Mouse (Mus musculus) neural tube, embryonic 14.5 days (tissue): Measurements from ENCODE around the gene Gm45618. TPM values are rescaled to one million over a fixed set of nuclear protein-coding genes. Genes with fewer than 3 reads are reported as not detected.
"Not testable (repeated sequence)": the region's sequence is repeated elsewhere in the genome, so short reads cannot be mapped to it uniquely, and the experiment has no call there.

Experiments
- ATAC-seq: fragments of 200-750 bp; cut with Nextera tagmentation; 2 replicates; pipeline ENCODE4 v1.8.0; 2017; ENCODE audit warnings: low read depth, mild to moderate bottlenecking, moderate TSS enrichment, moderate library complexity
- H3K27ac ChIP-seq: fragments of 300-500 bp; sonication (generic); 2 replicates; pipeline ENCODE4 v1.5.1; 2014; ENCODE audit warnings: low read depth, mild to moderate bottlenecking, control low read depth, low read length, moderate library complexity, mixed read lengths
- H3K27me3 ChIP-seq: fragments of 300-500 bp; sonication (generic); 2 replicates; pipeline ENCODE4 v1.6.1; 2014; ENCODE audit warnings: low read length; ENCODE audit not compliant: control insufficient read depth, insufficient read depth
- H3K36me3 ChIP-seq: fragments of 300-500 bp; sonication (generic); 2 replicates; pipeline ENCODE4 v1.6.1; 2014; ENCODE audit warnings: low read length, mixed read lengths; ENCODE audit not compliant: control insufficient read depth, insufficient read depth
- H3K4me1 ChIP-seq: fragments of 300-500 bp; sonication (generic); 2 replicates; pipeline ENCODE4 v1.6.1; 2014; ENCODE audit warnings: low read length; ENCODE audit not compliant: control insufficient read depth, insufficient read depth
- H3K4me2 ChIP-seq: fragments of 300-500 bp; sonication (generic); 2 replicates; pipeline ENCODE4 v1.6.1; 2014; ENCODE audit warnings: mild to moderate bottlenecking, low read depth, low read length, control low read depth
- H3K4me3 ChIP-seq: fragments of 300-500 bp; sonication (generic); 2 replicates; pipeline ENCODE4 v1.5.1; 2014; ENCODE audit warnings: low read depth, low read length, control low read depth, mixed read lengths
- H3K9ac ChIP-seq: fragments of 300-500 bp; sonication (generic); replicated peaks from 2 replicates; pipeline ENCODE4 v1.6.1; 2014; ENCODE audit warnings: low read depth, mild to moderate bottlenecking, control low read depth, low read length, mixed read lengths
- H3K9me3 ChIP-seq: fragments of 300-500 bp; sonication (generic); 2 replicates; pipeline ENCODE4 v1.6.1; 2016; ENCODE audit warnings: low read length; ENCODE audit not compliant: control insufficient read depth
- WGBS: fragments of 180-500 bp; shearing (Covaris S2); extraction: QIAGEN DNeasy Blood & Tissue Kit; methylation state at CpG from one replicate; pipeline ENCODE4 v1.1.7; 2014; 5-methylcytosine and 5-hydroxymethylcytosine counted together
- polyA plus RNA-seq: library from polyadenylated mRNA; unstranded; fragments of >200 nt; fragmentation: Nextera tagmentation; extraction: Ambion mirVana; gene quantifications from 2 replicates; pipeline ENCODE4 v1.2.1, GENCODE M21; 2014

Gene Gm45618
- polyA plus RNA-seq, 1 experiment from 2014 or later = not detected

DNA sequence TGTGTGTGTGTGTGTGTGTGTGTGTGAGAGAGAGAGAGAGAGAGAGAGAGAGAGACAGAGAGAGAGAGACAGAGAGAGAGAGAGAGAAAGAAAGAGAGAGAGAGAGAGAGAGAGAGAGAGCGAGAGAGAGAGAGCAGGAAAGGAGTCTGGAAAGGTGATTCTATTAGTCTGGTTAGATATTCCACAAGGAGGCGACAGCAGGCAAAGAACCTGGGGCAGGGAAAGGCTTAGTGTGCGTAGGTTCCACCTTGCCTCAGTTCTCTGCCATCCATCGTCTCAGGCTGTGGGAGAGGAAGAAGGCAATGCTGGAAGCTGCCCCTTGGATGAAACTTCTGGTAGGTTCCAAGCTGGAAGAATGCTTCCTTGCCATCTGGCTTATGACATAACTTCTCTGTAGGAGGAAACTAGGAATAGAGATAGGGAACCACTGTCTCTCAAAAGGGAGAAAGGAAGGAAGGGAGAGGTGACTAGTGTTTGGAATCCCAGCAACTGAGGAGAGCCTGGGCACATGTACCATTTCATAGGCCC is 24.9 kb upstream of the Gm45618 start:
- no peaks in the 10 kb centered on the region for H3K36me3 ChIP-seq
- H3K9me3 ChIP-seq = no peaks in the 10 kb centered on the region
- H3K4me3 ChIP-seq = no peak overlapping the region
- no peak overlapping the region for H3K4me2 ChIP-seq
- 58% methylated on average over 4 of the region's 4 CpGs for WGBS
- H3K27me3 ChIP-seq = no peaks in the 10 kb centered on the region
- no peak for ATAC-seq
- no peak overlapping the region for H3K27ac ChIP-seq
- H3K4me1 ChIP-seq = no peaks in the 10 kb centered on the region
- H3K9ac ChIP-seq = no peak overlapping the region

GRCm38 (mm10) chr7:142144507-142144906 is 24.0 kb upstream of the Gm45618 start, which contains the start of gene Gm45337:
Gm45337 (minus strand) TSS chr7:142144607.
- H3K4me2 ChIP-seq = no peak within 1 kb of the TSS
- WGBS = 78% methylated on average over 1 of the region's 1 CpGs
- no peaks in the 10 kb centered on the region for H3K9me3 ChIP-seq
- H3K36me3 ChIP-seq = no peaks in the 10 kb centered on the region
- no peak within 1 kb of the TSS for H3K4me3 ChIP-seq
- no peaks in the 10 kb centered on the region for H3K4me1 ChIP-seq
- no peaks in the 10 kb centered on the region for H3K27me3 ChIP-seq
- ATAC-seq = no peak
- no peak within 1 kb of the TSS for H3K9ac ChIP-seq
- no peak within 1 kb of the TSS for H3K27ac ChIP-seq

GRCm38 (mm10) chr7:142143506-142144010 is 23.0 kb upstream of the Gm45618 start:
- H3K4me3 ChIP-seq, H3K4me2 ChIP-seq, H3K27me3 ChIP-seq, H3K9ac ChIP-seq, H3K36me3 ChIP-seq, H3K4me1 ChIP-seq, H3K9me3 ChIP-seq, H3K27ac ChIP-seq, ATAC-seq: not testable (repeated sequence)
- WGBS = 74% methylated on average over 1 of the region's 1 CpGs

- H3K4me2 ChIP-seq = no peak overlapping the region
Observed at GRCm38 (mm10) chr7:142140696-142141095, 20.2 kb upstream of the Gm45618 start.

DNA sequence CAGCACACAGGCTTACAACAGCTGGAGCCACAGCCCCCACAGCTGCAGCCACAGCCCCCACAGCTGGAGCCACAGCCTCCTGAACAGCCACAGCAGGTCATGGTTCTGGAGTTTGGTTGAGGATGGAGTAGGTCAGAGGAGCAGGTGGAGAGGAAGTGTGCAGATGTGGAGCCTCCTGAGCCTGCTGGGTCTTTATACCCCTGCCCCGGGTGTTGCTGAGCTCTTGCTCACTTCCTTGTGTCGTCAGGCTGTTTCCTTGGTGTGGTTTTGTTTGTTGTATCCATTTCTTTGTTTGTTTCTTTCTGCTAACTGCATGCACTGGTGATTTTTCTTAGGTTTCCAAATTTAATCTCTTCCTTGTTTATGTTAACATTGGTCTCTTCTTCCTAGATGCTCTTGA is 15.4 kb upstream of the Gm45618 start, which contains the start of gene Gm39115:
TSS of gene Gm39115 (minus strand) at position 101 of the 400 bp plus-strand sequence.
- H3K27me3 ChIP-seq, H3K4me3 ChIP-seq, H3K9ac ChIP-seq, H3K9me3 ChIP-seq, H3K4me2 ChIP-seq, ATAC-seq, H3K27ac ChIP-seq, H3K4me1 ChIP-seq, H3K36me3 ChIP-seq: not testable (repeated sequence)
- 45% methylated on average over 2 of the region's 2 CpGs for WGBS

More at GRCm38 (mm10) chr7:142140696-142141095, 20.2 kb upstream of the Gm45618 start:
- 12% methylated on average over 1 of the region's 1 CpGs for WGBS
- Histone ChIP-seq H3K27ac (no peak overlapping the region), H3K9ac (no peak overlapping the region), H3K9me3 (no peaks in the 10 kb centered on the region), H3K4me1 (no peaks in the 10 kb centered on the region), H3K27me3 (no peaks in the 10 kb centered on the region), H3K36me3 (no peaks in the 10 kb centered on the region), H3K4me3 (no peak overlapping the region)
- ATAC-seq = no peak

DNA sequence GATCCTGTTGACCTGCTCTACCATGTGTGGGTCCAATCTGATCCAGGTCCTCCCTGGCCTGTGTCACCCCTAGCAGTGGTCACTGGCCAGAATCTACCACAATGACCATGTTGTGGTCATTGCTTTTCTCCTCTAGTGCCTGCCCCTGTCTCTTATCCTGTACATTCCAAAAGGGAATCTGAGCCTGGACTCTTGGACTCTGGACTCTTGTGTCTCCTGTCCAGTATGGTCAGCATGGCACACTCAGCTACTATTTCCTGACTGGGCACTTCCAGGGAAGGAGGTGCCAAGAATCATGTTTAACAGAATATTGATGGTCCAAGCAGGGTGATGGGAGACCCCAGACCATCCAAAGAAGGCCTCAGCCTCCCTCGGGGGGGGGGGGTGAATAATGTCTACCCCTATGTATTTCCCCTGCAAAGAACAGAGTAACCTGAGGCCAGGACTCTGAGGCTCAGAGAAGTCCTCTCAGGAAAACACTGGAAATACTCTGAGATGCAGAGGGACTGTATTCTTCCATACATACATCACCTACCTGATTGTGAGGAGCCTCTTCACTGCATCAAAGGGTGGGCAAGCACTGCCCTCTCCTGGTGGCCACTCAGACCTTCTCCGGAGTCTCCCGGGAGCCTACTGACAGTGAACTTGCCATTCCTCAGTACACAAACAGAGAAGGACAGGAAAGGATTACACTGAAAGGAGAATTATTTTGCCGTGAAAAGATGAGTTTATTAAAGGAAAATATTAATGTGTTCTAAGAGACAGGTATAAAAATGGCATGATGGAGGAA is 13.9 kb upstream of the Gm45618 start:
- Histone ChIP-seq H3K36me3 (no peaks in the 10 kb centered on the region), H3K4me3 (no peak overlapping the region), H3K9me3 (no peaks in the 10 kb centered on the region), H3K4me1 (no peaks in the 10 kb centered on the region), H3K4me2 (no peak overlapping the region), H3K9ac (no peak overlapping the region), H3K27me3 (no peaks in the 10 kb centered on the region), H3K27ac (no peak overlapping the region)
- 63% methylated on average over 4 of the region's 4 CpGs for WGBS
- no peak for ATAC-seq

- H3K27ac ChIP-seq = no peak overlapping the region
- H3K9ac ChIP-seq = no peak overlapping the region
- no peaks in the 10 kb centered on the region for H3K27me3 ChIP-seq
- 64% methylated on average over 4 of the region's 4 CpGs for WGBS
- H3K4me3 ChIP-seq = no peak overlapping the region
- H3K9me3 ChIP-seq = no peaks in the 10 kb centered on the region
- ATAC-seq = no peak
- H3K36me3 ChIP-seq = no peaks in the 10 kb centered on the region
- H3K4me2 ChIP-seq = no peak overlapping the region
- no peaks in the 10 kb centered on the region for H3K4me1 ChIP-seq
Observed at GRCm38 (mm10) chr7:142128843-142129242, 8.3 kb upstream of the Gm45618 start.

DNA sequence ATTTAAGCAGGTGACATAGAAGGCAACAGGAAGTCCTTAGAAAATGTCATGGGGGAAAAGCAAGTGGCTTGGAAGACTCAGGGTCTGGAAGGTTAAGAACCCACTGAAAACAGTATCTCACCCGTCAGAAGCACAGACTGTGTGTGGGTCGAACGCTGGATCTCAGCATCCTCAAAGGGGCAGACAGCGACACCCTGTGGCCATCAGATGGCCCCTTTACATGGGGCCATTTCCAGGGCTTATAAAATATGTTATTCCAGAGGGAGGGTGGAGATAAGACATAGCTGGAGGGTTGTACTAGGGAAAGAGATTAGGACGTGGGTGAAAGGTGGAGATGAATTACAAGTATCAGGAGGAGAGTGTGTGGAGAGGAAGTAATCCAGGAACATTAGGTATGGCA is 897 bp downstream of the Gm45618 start:
- no peak overlapping the region for H3K9ac ChIP-seq
- no peak for ATAC-seq
- no peaks in the 10 kb centered on the region for H3K9me3 ChIP-seq
- no peak overlapping the region for H3K4me3 ChIP-seq
- no peak overlapping the region for H3K4me2 ChIP-seq
- no peaks in the 10 kb centered on the region for H3K27me3 ChIP-seq
- no peaks in the 10 kb centered on the region for H3K36me3 ChIP-seq
- H3K4me1 ChIP-seq = no peaks in the 10 kb centered on the region
- WGBS = 31% methylated on average over 5 of the region's 5 CpGs
- H3K27ac ChIP-seq = no peak overlapping the region

- no peak for ATAC-seq
- Histone ChIP-seq H3K9me3 (no peaks in the 10 kb centered on the region), H3K27me3 (no peaks in the 10 kb centered on the region), H3K4me1 (no peaks in the 10 kb centered on the region), H3K4me3 (no peak overlapping the region), H3K27ac (no peak overlapping the region), H3K36me3 (no peaks in the 10 kb centered on the region), H3K9ac (no peak overlapping the region), H3K4me2 (no peak overlapping the region)
- WGBS = 61% methylated on average over 5 of the region's 5 CpGs
Observed at GRCm38 (mm10) chr7:142104747-142105146, 15.8 kb downstream of the Gm45618 start.
